Mouse (Mus musculus): ENCODE data around the gene Itgb5.

DNA sequence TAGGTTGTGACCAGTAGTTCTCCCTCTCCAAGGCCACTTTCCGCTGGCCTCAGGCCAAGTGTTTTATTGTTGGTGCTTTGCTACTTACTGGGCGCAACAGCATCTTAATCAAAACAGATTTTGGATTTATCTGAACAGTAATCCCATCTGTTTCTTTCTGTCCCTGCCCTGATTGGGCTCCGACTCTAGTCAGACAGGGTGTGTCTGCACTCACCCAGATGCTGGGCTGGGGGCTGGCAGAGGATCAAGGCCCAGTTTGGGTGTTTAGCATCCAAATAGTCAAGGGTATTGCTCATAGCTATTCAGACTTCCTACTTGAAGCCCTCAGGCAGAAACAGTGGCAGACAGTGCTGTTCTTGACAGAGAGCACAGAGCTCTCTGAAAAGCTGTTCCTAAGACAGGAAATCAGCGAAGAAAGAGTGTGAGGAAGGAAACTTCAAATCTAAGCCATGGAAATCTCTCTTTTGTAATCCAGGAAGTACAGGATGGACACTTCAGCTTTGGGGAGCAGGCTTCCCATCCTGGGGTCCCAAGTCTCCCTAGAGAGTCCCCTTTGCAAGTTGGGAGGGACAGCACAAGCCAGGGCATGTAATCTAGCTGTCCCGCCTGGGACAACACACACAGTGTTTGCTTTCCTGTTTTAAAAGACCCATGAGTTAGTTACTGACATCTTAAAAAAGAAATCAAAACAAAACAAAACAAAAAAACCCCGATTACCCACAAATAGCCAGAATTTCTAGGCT, 48.7 kb downstream of the Itgb5 start:
- TF ChIP-seq ZKSCAN1 (IDR thresholded peaks at IDR 0.05; ENCODE audit: borderline replicate concordance, low read depth, low read length) (no peak), KAT2A (IDR thresholded peaks at IDR 0.05; ENCODE audit: insufficient replicate concordance, low read length) (no peak), CHD2 (IDR thresholded peaks at IDR 0.05; ENCODE audit: low read length) (no peak), CHD1 (IDR thresholded peaks at IDR 0.05; ENCODE audit: low read depth, low read length) (no peak), CTCF (conservative IDR thresholded peaks at IDR 0.05 in 1 of 2, IDR thresholded peaks at IDR 0.05 in 1 of 2; ENCODE audit: low read depth in 2 of 2, low read length in 2 of 2) (no peak), EP300 (IDR thresholded peaks at IDR 0.05; ENCODE audit: low read length) (no peak), ZC3H11A (IDR thresholded peaks at IDR 0.05; ENCODE audit: low read depth, low read length) (no peak), MAZ (IDR thresholded peaks at IDR 0.05; ENCODE audit: low read depth, low read length) (no peak), POLR2A (IDR thresholded peaks at IDR 0.05; ENCODE audit: low read depth, low read length) (no peak), BHLHE40 (IDR thresholded peaks at IDR 0.05; ENCODE audit: low read depth, low read length) (no peak), E2F4 (IDR thresholded peaks at IDR 0.05; ENCODE audit: insufficient replicate concordance, low read depth, low read length) (no peak), POLR2AphosphoS2 (IDR thresholded peaks at IDR 0.05; ENCODE audit: low read depth, low read length) (no peak), ELF1 (IDR thresholded peaks at IDR 0.05; ENCODE audit: low read depth, low read length) (no peak)

All from CH12.LX (cell line).